Mouse (Mus musculus): Measurements from ENCODE around the gene Olfr497. TPM values are rescaled to one million over a fixed set of nuclear protein-coding genes. Genes with fewer than 3 reads are reported as not detected.

Gene Olfr497
- polyA plus RNA-seq (2015; fragmentation: Nextera tagmentation; extraction: Ambion mirVana): not detected in 2 replicates

DNA sequence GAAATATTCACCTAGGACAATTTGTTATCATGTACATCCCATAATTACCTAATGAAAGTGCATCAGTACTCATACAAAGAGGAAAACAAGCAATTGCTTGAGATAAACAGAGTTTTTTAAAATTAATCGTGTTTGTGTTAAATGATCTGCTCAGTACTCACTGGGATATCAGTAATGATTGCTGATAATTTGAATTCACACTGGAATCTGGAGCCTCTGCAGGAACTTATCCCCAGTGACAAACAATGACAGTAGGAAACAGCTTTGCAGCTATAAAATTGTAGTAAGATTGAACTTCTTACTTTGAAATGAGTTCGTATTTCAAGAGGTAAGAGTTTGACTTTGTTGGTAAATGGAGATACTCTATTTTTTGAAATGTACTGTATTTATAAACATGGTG is at the start of gene Olfr497:
TSS of gene Olfr497 (plus strand) at position 301 of the 400 bp plus-strand sequence.
- H3K4me2 ChIP-seq: no peak within 1 kb of the TSS
- H3K27ac ChIP-seq: no peak within 1 kb of the TSS
- no peaks in the 10 kb centered on the region for H3K4me1 ChIP-seq
- H3K36me3 ChIP-seq: no peaks in the 10 kb centered on the region
- H3K9me3 ChIP-seq: no peaks in the 10 kb centered on the region
- H3K4me3 ChIP-seq: no peak within 1 kb of the TSS
- no peak for ATAC-seq (ENCODE audit: borderline replicate concordance, extremely low read depth, low FRiP score, low TSS enrichment)
- H3K27me3 ChIP-seq: no peaks in the 10 kb centered on the region
- no peak within 1 kb of the TSS for H3K9ac ChIP-seq
- WGBS: 76% methylated on average over 2 of the region's 2 CpGs

DNA sequence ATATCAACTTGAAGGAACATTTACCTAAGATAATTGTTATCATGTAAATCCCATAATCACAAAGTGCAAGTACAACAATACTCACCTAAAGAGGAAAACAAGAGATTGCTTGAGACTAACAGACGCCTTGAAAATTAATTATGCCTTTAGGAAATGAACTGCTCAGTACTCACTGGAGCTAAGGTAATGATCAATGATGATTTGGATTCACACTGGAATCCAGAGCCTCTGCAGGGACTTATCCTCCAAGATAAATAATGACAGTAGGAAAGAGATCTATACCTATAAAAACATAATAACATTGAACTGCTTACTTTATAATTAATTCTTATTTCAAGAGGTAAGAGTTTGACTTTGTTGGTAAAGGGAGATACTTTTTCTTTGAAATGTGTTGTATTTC is 27.4 kb upstream of the Olfr497 start, which contains the start of gene Olfr495:
TSS of gene Olfr495 (plus strand) at position 301 of the 400 bp plus-strand sequence.
- Histone ChIP-seq H3K36me3 (no peaks in the 10 kb centered on the region), H3K4me3 (no peak within 1 kb of the TSS), H3K9ac (no peak within 1 kb of the TSS), H3K27ac (no peak within 1 kb of the TSS), H3K27me3 (no peaks in the 10 kb centered on the region), H3K9me3 (no peaks in the 10 kb centered on the region), H3K4me2 (no peak within 1 kb of the TSS), H3K4me1 (no peaks in the 10 kb centered on the region)
- no peak for ATAC-seq (ENCODE audit: borderline replicate concordance, extremely low read depth, low FRiP score, low TSS enrichment)
- 66% methylated on average over 1 of the region's 1 CpGs for WGBS

DNA sequence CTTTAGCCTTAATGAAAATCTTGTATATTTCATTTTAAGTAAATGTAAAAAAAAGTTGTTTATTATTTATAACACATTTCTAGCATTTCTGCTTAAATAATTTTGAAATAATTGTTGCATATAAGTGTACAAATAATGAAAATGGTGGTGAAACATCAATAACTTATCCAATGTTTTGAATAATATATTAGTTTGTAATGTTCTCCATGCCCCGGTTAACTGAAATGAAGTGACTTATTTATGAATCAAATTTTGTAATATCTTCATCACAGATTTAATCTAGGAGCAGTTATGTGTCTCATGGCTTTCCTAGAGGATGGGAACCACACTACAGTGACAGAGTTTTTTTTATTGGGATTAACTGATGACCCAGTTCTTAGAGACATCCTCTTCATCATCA is 44.8 kb downstream of the Olfr497 start, which contains the start of gene Olfr498:
TSS of gene Olfr498 (plus strand) at position 301 of the 400 bp plus-strand sequence.
- WGBS: 73% methylated on average over 1 of the region's 1 CpGs
- Histone ChIP-seq H3K9ac (no peak within 1 kb of the TSS), H3K27me3 (no peaks in the 10 kb centered on the region), H3K36me3 (no peaks in the 10 kb centered on the region), H3K27ac (no peak within 1 kb of the TSS), H3K9me3 (no peaks in the 10 kb centered on the region), H3K4me3 (no peak within 1 kb of the TSS), H3K4me2 (no peak within 1 kb of the TSS), H3K4me1 (no peaks in the 10 kb centered on the region)
- ATAC-seq (ENCODE audit: borderline replicate concordance, extremely low read depth, low FRiP score, low TSS enrichment): no peak

Other genes starting within 250 kb of the Olfr497 start
- gene Olfr486, start 247.7 kb upstream of the Olfr497 start, polyA plus RNA-seq (2015; fragmentation: Nextera tagmentation; extraction: Ambion mirVana): not detected in 2 replicates
- gene Olfr487, start 205.8 kb upstream of the Olfr497 start, polyA plus RNA-seq (2015; fragmentation: Nextera tagmentation; extraction: Ambion mirVana): not detected in 2 replicates
- not detected in 2 replicates for gene Olfr488, start 162.1 kb upstream of the Olfr497 start, polyA plus RNA-seq (2015; fragmentation: Nextera tagmentation; extraction: Ambion mirVana)
- not detected in 2 replicates for gene Olfr490, start 131.5 kb upstream of the Olfr497 start, polyA plus RNA-seq (2015; fragmentation: Nextera tagmentation; extraction: Ambion mirVana)
- gene Olfr491, start 107.0 kb upstream of the Olfr497 start, polyA plus RNA-seq (2015; fragmentation: Nextera tagmentation; extraction: Ambion mirVana): not detected in 2 replicates
- gene Olfr492, start 96.7 kb upstream of the Olfr497 start, polyA plus RNA-seq (2015; fragmentation: Nextera tagmentation; extraction: Ambion mirVana): not detected in 2 replicates
- gene Olfr493, start 73.4 kb upstream of the Olfr497 start, polyA plus RNA-seq (2015; fragmentation: Nextera tagmentation; extraction: Ambion mirVana): not detected in 2 replicates
- gene Olfr494, start 55.1 kb upstream of the Olfr497 start, polyA plus RNA-seq (2015; fragmentation: Nextera tagmentation; extraction: Ambion mirVana): not detected in 2 replicates
- not detected in 2 replicates for gene Olfr495, start 27.3 kb upstream of the Olfr497 start, polyA plus RNA-seq (2015; fragmentation: Nextera tagmentation; extraction: Ambion mirVana)
- gene Olfr498, start 44.9 kb downstream of the Olfr497 start, polyA plus RNA-seq (2015; fragmentation: Nextera tagmentation; extraction: Ambion mirVana): not detected in 2 replicates
- not detected in 2 replicates for gene Olfr502, start 104.6 kb downstream of the Olfr497 start, polyA plus RNA-seq (2015; fragmentation: Nextera tagmentation; extraction: Ambion mirVana)
- not detected in 2 replicates for gene Olfr503, start 124.1 kb downstream of the Olfr497 start, polyA plus RNA-seq (2015; fragmentation: Nextera tagmentation; extraction: Ambion mirVana)
- not detected in 2 replicates for gene Olfr504, start 145.4 kb downstream of the Olfr497 start, polyA plus RNA-seq (2015; fragmentation: Nextera tagmentation; extraction: Ambion mirVana)
- gene Olfr506, start 190.4 kb downstream of the Olfr497 start, polyA plus RNA-seq (2015; fragmentation: Nextera tagmentation; extraction: Ambion mirVana): not detected in 2 replicates
- gene Olfr507, start 201.4 kb downstream of the Olfr497 start, polyA plus RNA-seq (2015; fragmentation: Nextera tagmentation; extraction: Ambion mirVana): not detected in 2 replicates
- not detected in 2 replicates for gene Olfr508, start 209.6 kb downstream of the Olfr497 start, polyA plus RNA-seq (2015; fragmentation: Nextera tagmentation; extraction: Ambion mirVana)
- gene Olfr509, start 231.5 kb downstream of the Olfr497 start, polyA plus RNA-seq (2015; fragmentation: Nextera tagmentation; extraction: Ambion mirVana): not detected in 2 replicates
- gene Olfr510, start 246.0 kb downstream of the Olfr497 start, polyA plus RNA-seq (2015; fragmentation: Nextera tagmentation; extraction: Ambion mirVana): not detected in 2 replicates

All from lung, embryonic 15.5 days (tissue).